Mouse (Mus musculus): ENCODE measurements around the gene Eif3g. TPM values are rescaled to one million over a fixed set of nuclear protein-coding genes. Genes with fewer than 3 reads are reported as not detected.

Gene Eif3g
- total and polyA plus RNA-seq, 3 experiments: 211 to 392 (median 293) TPM

- TF ChIP-seq ZNF384 (IDR thresholded peaks at IDR 0.05; ENCODE audit: low read depth, low read length) (no peak), KAT2A (IDR thresholded peaks at IDR 0.05; ENCODE audit: insufficient replicate concordance, low read length) (peak; percentile 88), IRF4 (IDR thresholded peaks at IDR 0.05; ENCODE audit: low read depth, low read length) (peak; percentile 69; the same call in 1 of the 2 replicates), HCFC1 (IDR thresholded peaks at IDR 0.05; ENCODE audit: low read depth, low read length) (peak; percentile 90), E2F4 (IDR thresholded peaks at IDR 0.05; ENCODE audit: insufficient replicate concordance, low read depth, low read length) (no peak), EP300 (IDR thresholded peaks at IDR 0.05; ENCODE audit: low read length) (no peak), RAD21 (IDR thresholded peaks at IDR 0.05; ENCODE audit: low read depth, low read length) (no peak), CTCF (conservative IDR thresholded peaks at IDR 0.05 in 1 of 2, IDR thresholded peaks at IDR 0.05 in 1 of 2; ENCODE audit: low read depth in 2 of 2, low read length in 2 of 2) (no peak), TBP (conservative IDR thresholded peaks at IDR 0.05; ENCODE audit: low read depth, low read length) (peak; percentile 87), MAZ (IDR thresholded peaks at IDR 0.05; ENCODE audit: low read depth, low read length) (0 out of 2 replicates have a peak, but pooled peaks have one; percentile 17), MEF2A (IDR thresholded peaks at IDR 0.05; ENCODE audit: borderline replicate concordance, low read depth, low read length) (no peak), ZKSCAN1 (IDR thresholded peaks at IDR 0.05; ENCODE audit: borderline replicate concordance, low read depth, low read length) (no peak), POLR2A (IDR thresholded peaks at IDR 0.05; ENCODE audit: low read depth, low read length) (peak; percentile 93), ELF1 (IDR thresholded peaks at IDR 0.05; ENCODE audit: low read depth, low read length) (peak; percentile 97), SMC3 (IDR thresholded peaks at IDR 0.05; ENCODE audit: low read depth, low read length) (no peak), USF2 (conservative IDR thresholded peaks at IDR 0.05; ENCODE audit: low read depth, low read length) (no peak), PAX5 (IDR thresholded peaks at IDR 0.05; ENCODE audit: low read length) (no peak), MXI1 (IDR thresholded peaks at IDR 0.05; ENCODE audit: low read depth, low read length) (peak; percentile 99), ETS1 (conservative IDR thresholded peaks at IDR 0.05; ENCODE audit: low read depth, low read length) (peak; percentile 37), USF1 (IDR thresholded peaks at IDR 0.05; ENCODE audit: low read depth, low read length) (no peak; the same call in 1 of the 2 replicates), ZMIZ1 (IDR thresholded peaks at IDR 0.05; ENCODE audit: low read depth, low read length) (peak; percentile 90), NRF1 (IDR thresholded peaks at IDR 0.05; ENCODE audit: low read depth, low read length) (peak; percentile 53; the same call in 1 of the 2 replicates), MYC (IDR thresholded peaks at IDR 0.05; ENCODE audit: low read depth, low read length) (peak; percentile 95), POLR2AphosphoS2 (IDR thresholded peaks at IDR 0.05; ENCODE audit: low read depth, low read length) (peak; percentile 92), UBTF (IDR thresholded peaks at IDR 0.05; ENCODE audit: low read depth, low read length) (peak; percentile 55; the same call in 1 of the 2 replicates), ZC3H11A (IDR thresholded peaks at IDR 0.05; ENCODE audit: low read depth, low read length) (no peak), JUN (IDR thresholded peaks at IDR 0.05; ENCODE audit: insufficient read depth, low read depth, low read length) (peak; percentile 76; the same call in 1 of the 2 replicates), TCF12 (IDR thresholded peaks at IDR 0.05; ENCODE audit: low read depth, low read length) (peak; percentile 90), RCOR1 (conservative IDR thresholded peaks at IDR 0.05; ENCODE audit: low read depth, low read length) (no peak), MAFK (IDR thresholded peaks at IDR 0.05; ENCODE audit: insufficient replicate concordance, low read length) (no peak), JUND (conservative IDR thresholded peaks at IDR 0.05; ENCODE audit: low read depth, low read length) (peak; percentile 86), NELFE (IDR thresholded peaks at IDR 0.05; ENCODE audit: low read depth, low read length) (peak; percentile 92), GABPA (IDR thresholded peaks at IDR 0.05; ENCODE audit: insufficient replicate concordance, low read depth, low read length) (peak; percentile 34; the same call in 1 of the 2 replicates), CHD2 (IDR thresholded peaks at IDR 0.05; ENCODE audit: low read length) (peak; percentile 67), SIN3A (IDR thresholded peaks at IDR 0.05; ENCODE audit: low read length) (peak; percentile 90), BHLHE40 (IDR thresholded peaks at IDR 0.05; ENCODE audit: low read depth, low read length) (peak; percentile 65), MAX (IDR thresholded peaks at IDR 0.05; ENCODE audit: low read length) (peak; percentile 97), CHD1 (IDR thresholded peaks at IDR 0.05; ENCODE audit: low read depth, low read length) (no peak; the same call in 1 of the 2 replicates)
- Histone ChIP-seq H3K4me3 (replicated peaks in 1 of 3; ENCODE audit: low read depth in 2 of 3, low read length in 2 of 3, poor library complexity in 1 of 3) (peak within 1 kb of the TSS; percentile 63 to 84 (median 79)), H3K9ac (ENCODE audit: insufficient read depth, low read depth) (peak within 1 kb of the TSS; percentile 71), H3K79me2 (replicated peaks; ENCODE audit: control insufficient read depth, extremely low read depth, insufficient read depth, poor library complexity, severe bottlenecking) (peaks cover 24% of the 10 kb centered on the region), H3K27ac (ENCODE audit: insufficient read depth, low read depth) (peak within 1 kb of the TSS; percentile 65), H3K27me3 (replicated peaks) (no peaks in the 10 kb centered on the region), H3K9me3 (replicated peaks; ENCODE audit: low read length) (peaks cover 5% of the 10 kb centered on the region), H3K4me2 (ENCODE audit: insufficient read depth, low read depth, poor library complexity, severe bottlenecking) (peak within 1 kb of the TSS; percentile 37), H3K4me1 (ENCODE audit: control insufficient read depth in 1 of 2, insufficient read depth in 2 of 2) (peaks cover 5 to 40% of the 10 kb centered on the region in 2 experiments), H3K36me3 (replicated peaks in 1 of 2; ENCODE audit: control insufficient read depth in 1 of 2, insufficient read depth in 1 of 2, low read length in 1 of 2) (peaks cover 35 to 36% of the 10 kb centered on the region in 2 experiments)
- in situ Hi-C loops (cut with MboI; ENCODE audit: low pct_ligation_motif_present, low pct_unique_long_range_greater_than_20kb, low sequenced_read_pairs): loop anchor here (10.0 kb wide), 1 partner anchor 257 kb away; the partner anchor contains the start of gene Cdc37
- dilution Hi-C loops (cut with MboI; ENCODE audit: extremely low pct_ligation_motif_present, extremely low pct_unique_long_range_greater_than_20kb, low sequenced_read_pairs): no loop called here
- DNase-seq (ENCODE audit: extremely low read depth): peak; percentile 97
Measured at GRCm38 (mm10) chr9:20887704-20888385, 10.6 kb downstream of the Eif3g start, which contains the start of gene Ppan. Gene Ppan (plus strand): TSS chr9:20888175.
